Mouse (Mus musculus): Measurements from ENCODE around the gene Slc4a8.

DNA sequence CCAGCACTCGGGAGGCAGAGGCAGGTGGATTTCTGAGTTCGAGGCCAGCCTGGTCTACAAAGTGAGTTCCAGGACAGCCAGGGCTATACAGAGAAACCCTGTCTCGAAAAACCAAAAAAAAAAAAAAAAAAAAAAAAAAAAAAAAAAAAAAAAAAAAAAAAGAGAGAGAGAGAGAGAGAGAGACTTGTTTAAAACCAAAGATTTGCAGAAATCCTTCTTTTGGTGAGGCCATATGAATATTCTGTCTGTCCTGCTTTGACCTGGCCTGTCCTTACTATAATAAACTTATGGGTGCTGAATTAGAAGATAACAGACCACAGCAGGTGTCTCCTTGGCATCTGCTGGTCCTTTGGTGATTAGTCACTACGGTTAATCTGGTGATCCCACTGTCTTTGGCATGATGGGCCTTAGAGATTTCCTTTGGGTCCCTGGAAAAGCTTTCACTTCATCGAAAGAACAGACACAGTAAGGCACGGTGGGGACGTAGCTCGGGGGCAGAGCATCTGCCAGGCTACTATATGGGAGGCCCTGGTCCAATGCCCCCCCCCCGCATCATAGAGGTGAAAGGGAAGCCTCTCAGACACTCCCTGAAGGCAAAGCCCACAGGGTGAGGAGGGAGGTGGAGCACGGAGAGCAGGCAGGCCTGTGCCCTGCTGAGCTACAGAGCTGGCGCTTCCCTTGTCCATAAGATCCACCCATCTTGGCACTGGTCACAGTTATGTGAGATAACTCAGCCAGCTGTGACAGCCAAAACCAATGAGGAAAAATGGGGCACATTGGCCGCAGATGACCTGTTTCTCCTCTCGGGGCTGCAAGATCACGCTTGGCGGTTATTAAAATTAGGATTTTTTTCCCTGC lies 26.2 kb upstream of the Slc4a8 start:
- no peak for TF ChIP-seq CTCF (IDR thresholded peaks at IDR 0.05; ENCODE audit: borderline replicate concordance, insufficient read depth, low read depth, low read length)
- TF ChIP-seq POLR2A (IDR thresholded peaks at IDR 0.05; ENCODE audit: borderline replicate concordance, insufficient read depth, low read length): no peak
